Mouse (Mus musculus): ENCODE data around the gene Prps2. TPM values are rescaled to one million over a fixed set of nuclear protein-coding genes. Genes with fewer than 3 reads are reported as not detected.

Prps2 gene
- polyA plus RNA-seq (2015; fragmentation: Nextera tagmentation; extraction: Ambion mirVana) = 22.5 and 26.1 TPM in 2 replicates

DNA sequence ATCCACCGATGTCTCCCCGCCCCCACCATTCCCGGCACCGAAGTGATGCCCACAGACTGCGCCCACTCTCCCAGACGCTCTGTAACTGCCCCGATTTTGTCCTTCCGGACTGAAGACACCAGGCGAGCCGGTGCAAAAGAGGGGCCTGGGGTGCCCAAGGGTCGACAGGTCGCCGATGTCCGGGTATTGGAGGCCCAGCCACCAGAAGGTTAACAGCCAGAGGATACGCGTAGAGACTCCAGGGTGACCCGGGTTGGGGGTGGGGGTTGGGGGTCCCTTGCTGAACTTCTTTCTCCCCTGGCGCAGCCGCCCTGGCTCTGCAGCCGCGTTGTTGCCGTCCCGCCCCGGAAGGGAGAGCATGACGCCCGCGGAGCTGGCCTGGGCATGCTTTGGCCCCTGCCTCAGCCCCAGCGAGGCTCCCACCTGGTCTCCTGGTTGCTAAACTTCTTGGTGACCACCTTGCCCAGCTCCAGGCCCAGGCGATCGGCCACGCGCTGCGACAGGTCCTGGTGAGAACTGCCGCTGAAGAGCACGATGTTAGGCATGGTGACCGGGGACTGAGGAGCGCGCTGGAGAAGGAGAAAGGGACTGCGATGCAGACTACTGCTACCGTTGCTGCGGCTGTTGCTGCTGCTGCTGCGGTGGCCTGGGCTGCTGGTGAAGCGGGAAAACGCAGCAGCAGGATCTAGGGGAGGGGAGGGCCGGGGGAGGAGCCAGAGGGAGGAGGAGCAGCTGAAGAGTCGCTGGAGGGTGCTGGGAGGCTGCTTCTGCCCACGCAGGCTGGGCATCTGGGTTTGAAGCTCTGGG, at the start of gene Prps2:
Gene Prps2 (minus strand): TSS at position 703 of the 807 bp plus-strand sequence.
- Histone ChIP-seq H3K27me3 (ENCODE audit: insufficient read depth, low read length) (no peaks in the 10 kb centered on the region; the same call in 1 of the 2 replicates), H3K9me3 (replicated peaks; ENCODE audit: low read length) (no peaks in the 10 kb centered on the region), H3K4me2 (ENCODE audit: low read length) (peak within 1 kb of the TSS; percentile 78), H3K4me1 (replicated peaks; ENCODE audit: insufficient read depth, low read length) (no peaks in the 10 kb centered on the region), H3K36me3 (ENCODE audit: insufficient read depth, low read length) (no peaks in the 10 kb centered on the region), H3K9ac (ENCODE audit: low read depth, low read length) (peak within 1 kb of the TSS; percentile 52), H3K4me3 (replicated peaks; ENCODE audit: low read depth, low read length) (peak within 1 kb of the TSS; percentile 48), H3K27ac (peak within 1 kb of the TSS; percentile 82)
- TF ChIP-seq CTCF (IDR thresholded peaks at IDR 0.05; ENCODE audit: low read depth) = no peak
- DNase-seq (ENCODE audit: low spot score) (peak; percentile 61), ATAC-seq (replicated peaks; ENCODE audit: low FRiP score, low read depth) (peak; percentile 91)
- WGBS = 30% methylated on average over 44 of the region's 47 CpGs

- Histone ChIP-seq H3K27ac (no peak overlapping the region), H3K9me3 (replicated peaks; ENCODE audit: low read length) (no peaks in the 10 kb centered on the region), H3K4me2 (ENCODE audit: low read length) (no peak overlapping the region), H3K9ac (ENCODE audit: low read depth, low read length) (no peak overlapping the region), H3K4me1 (replicated peaks; ENCODE audit: insufficient read depth, low read length) (no peaks in the 10 kb centered on the region), H3K36me3 (ENCODE audit: insufficient read depth, low read length) (no peaks in the 10 kb centered on the region), H3K27me3 (ENCODE audit: insufficient read depth, low read length) (no peaks in the 10 kb centered on the region), H3K4me3 (replicated peaks; ENCODE audit: low read depth, low read length) (no peak overlapping the region)
- no peak for DNase-seq (ENCODE audit: low spot score)
- TF ChIP-seq CTCF (IDR thresholded peaks at IDR 0.05; ENCODE audit: low read depth) = no peak
- no peak for ATAC-seq (replicated peaks; ENCODE audit: low FRiP score, low read depth)
- WGBS = 66% methylated on average over 1 of the region's 1 CpGs
Measured at GRCm38 (mm10) chrX:167417654-167418053, 35.1 kb upstream of the Prps2 start.

- TF ChIP-seq CTCF (IDR thresholded peaks at IDR 0.05; ENCODE audit: low read depth) = no peak
- Histone ChIP-seq H3K4me1 (replicated peaks; ENCODE audit: insufficient read depth, low read length) (no peaks in the 10 kb centered on the region), H3K36me3 (ENCODE audit: insufficient read depth, low read length) (no peaks in the 10 kb centered on the region), H3K4me2 (ENCODE audit: low read length) (no peak overlapping the region), H3K9ac (ENCODE audit: low read depth, low read length) (no peak overlapping the region), H3K4me3 (replicated peaks; ENCODE audit: low read depth, low read length) (no peak overlapping the region), H3K27ac (no peak overlapping the region), H3K9me3 (replicated peaks; ENCODE audit: low read length) (no peaks in the 10 kb centered on the region), H3K27me3 (ENCODE audit: insufficient read depth, low read length) (no peaks in the 10 kb centered on the region)
- 44% methylated on average over 3 of the region's 3 CpGs for WGBS
- ATAC-seq (replicated peaks; ENCODE audit: low FRiP score, low read depth) (no peak), DNase-seq (ENCODE audit: low spot score) (peak; percentile 5)
Measured at GRCm38 (mm10) chrX:167394940-167395339, 12.4 kb upstream of the Prps2 start.

- Histone ChIP-seq H3K4me1 (replicated peaks; ENCODE audit: insufficient read depth, low read length) (no peaks in the 10 kb centered on the region), H3K27me3 (ENCODE audit: insufficient read depth, low read length) (no peaks in the 10 kb centered on the region), H3K9ac (ENCODE audit: low read depth, low read length) (no peak overlapping the region), H3K4me2 (ENCODE audit: low read length) (no peak overlapping the region), H3K9me3 (replicated peaks; ENCODE audit: low read length) (no peaks in the 10 kb centered on the region), H3K4me3 (replicated peaks; ENCODE audit: low read depth, low read length) (no peak overlapping the region), H3K27ac (no peak overlapping the region), H3K36me3 (ENCODE audit: insufficient read depth, low read length) (no peaks in the 10 kb centered on the region)
- ATAC-seq (replicated peaks; ENCODE audit: low FRiP score, low read depth) (no peak), DNase-seq (ENCODE audit: low spot score) (no peak)
- WGBS = 41% methylated on average over 1 of the region's 1 CpGs
- TF ChIP-seq CTCF (IDR thresholded peaks at IDR 0.05; ENCODE audit: low read depth) = no peak
Measured at GRCm38 (mm10) chrX:167386647-167387046, 4.1 kb upstream of the Prps2 start.

- DNase-seq (ENCODE audit: low spot score) = no peak
- WGBS = 51% methylated on average over 7 of the region's 7 CpGs
- peak overlapping the region; percentile 52; the same call in 1 of the 2 replicates for H3K9ac ChIP-seq (ENCODE audit: low read depth, low read length)
- H3K9me3 ChIP-seq (replicated peaks; ENCODE audit: low read length) = no peaks in the 10 kb centered on the region
- peak overlapping the region; percentile 78 for H3K4me2 ChIP-seq (ENCODE audit: low read length)
- H3K27ac ChIP-seq = no peak overlapping the region
- H3K27me3 ChIP-seq (ENCODE audit: insufficient read depth, low read length) = no peaks in the 10 kb centered on the region; the same call in 1 of the 2 replicates
- no peaks in the 10 kb centered on the region for H3K36me3 ChIP-seq (ENCODE audit: insufficient read depth, low read length)
- TF ChIP-seq CTCF (IDR thresholded peaks at IDR 0.05; ENCODE audit: low read depth) = no peak
- ATAC-seq (replicated peaks; ENCODE audit: low FRiP score, low read depth) = no peak; the same call in 1 of the 2 replicates
- H3K4me3 ChIP-seq (replicated peaks; ENCODE audit: low read depth, low read length) = peak overlapping the region; percentile 48
- no peaks in the 10 kb centered on the region for H3K4me1 ChIP-seq (replicated peaks; ENCODE audit: insufficient read depth, low read length)
Measured at GRCm38 (mm10) chrX:167382854-167383186, 271 bp upstream of the Prps2 start.

DNA sequence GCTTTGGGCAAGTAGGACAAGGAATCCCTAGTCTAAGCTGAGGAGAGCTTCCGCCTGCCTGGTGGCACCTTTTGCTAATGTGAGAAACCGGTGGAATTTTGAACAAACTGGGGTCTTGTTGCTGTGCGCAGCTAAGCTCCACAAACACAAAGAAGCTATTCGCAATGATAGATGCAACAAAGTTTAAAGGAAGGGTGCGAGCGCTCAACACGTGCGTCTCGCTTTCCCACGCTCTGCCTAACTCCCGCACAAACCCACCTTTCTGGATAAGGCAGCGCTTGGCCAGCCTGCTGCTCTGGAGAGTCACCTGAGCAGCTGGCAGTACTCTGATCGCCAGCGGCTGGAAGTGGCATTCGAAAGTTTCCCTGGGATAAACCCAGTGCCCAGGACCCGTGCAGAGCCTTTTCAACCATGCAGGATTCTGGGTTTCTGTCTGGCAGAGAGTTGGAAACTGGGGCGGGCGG, 934 bp downstream of the Prps2 start:
- peak overlapping the region; percentile 48 for H3K4me3 ChIP-seq (replicated peaks; ENCODE audit: low read depth, low read length)
- WGBS = 25% methylated on average over 18 of the region's 18 CpGs
- peak overlapping the region; percentile 78 for H3K4me2 ChIP-seq (ENCODE audit: low read length)
- ATAC-seq (replicated peaks; ENCODE audit: low FRiP score, low read depth) (peak; percentile 22; the same call in 1 of the 2 replicates), DNase-seq (ENCODE audit: low spot score) (peak; percentile 14)
- H3K9me3 ChIP-seq (replicated peaks; ENCODE audit: low read length) = no peaks in the 10 kb centered on the region
- H3K27me3 ChIP-seq (ENCODE audit: insufficient read depth, low read length) = no peaks in the 10 kb centered on the region; the same call in 1 of the 2 replicates
- H3K9ac ChIP-seq (ENCODE audit: low read depth, low read length) = peak overlapping the region; percentile 52
- H3K4me1 ChIP-seq (replicated peaks; ENCODE audit: insufficient read depth, low read length) = no peaks in the 10 kb centered on the region
- no peaks in the 10 kb centered on the region for H3K36me3 ChIP-seq (ENCODE audit: insufficient read depth, low read length)
- TF ChIP-seq CTCF (IDR thresholded peaks at IDR 0.05; ENCODE audit: low read depth) = no peak
- peak overlapping the region; percentile 82 for H3K27ac ChIP-seq
